ENCODE assay signal across 17 mouse cellular contexts in genomic region chr8:11206509-11206908, GRCm38 (mm10).
"Had no signal": no experiment of that assay in that cellular context is flagged by ENCODE, and none has a peak within 500 bp of the region (broad histone marks: within the 10 kb centered on the region; RNA-seq: fewer than 3 reads in every experiment).

No protein-coding gene starts in this region.

- DNase-seq: gastrocnemius, adult 2 months; gastrocnemius, postnatal 14 days; gastrocnemius, postnatal 36 days; heart, adult 18-20 months; heart, postnatal 14 days; heart, postnatal 36 days; kidney, adult 11 months; kidney, adult 2 months; kidney, adult 9 months; kidney, postnatal 14 days; kidney, postnatal 36 days; layer of hippocampus, adult 9-11 months; layer of hippocampus, postnatal 36 days; left cerebral cortex, postnatal 4 days had no signal

- ATAC-seq: hindbrain, postnatal 0 days; intestine, embryonic 16.5 days; liver, embryonic 12.5 days had no signal
